Mouse (Mus musculus): ENCODE results near the gene Zfp961.

GRCm38 (mm10) chr8:71940293-71941208 is 10.3 kb upstream of the Zfp961 start:
- no peak for TF ChIP-seq CTCF (IDR thresholded peaks at IDR 0.05; ENCODE audit: extremely low read depth, insufficient read depth, low read length)
- no peak for TF ChIP-seq POLR2A (IDR thresholded peaks at IDR 0.05; ENCODE audit: extremely low read depth, insufficient read depth, low read length)
